Mouse (Mus musculus): ENCODE measurements around the gene Larp4.

Larp4 gene

GRCm38 (mm10) chr15:100004677-100005273 lies 34.9 kb downstream of the Larp4 start:
- no peak for DNase-seq (ENCODE audit: extremely low spot score, low spot score)

- DNase-seq (ENCODE audit: extremely low spot score, low spot score): no peak
Measured at GRCm38 (mm10) chr15:100006180-100006579, 36.3 kb downstream of the Larp4 start.

- no peak for DNase-seq (ENCODE audit: extremely low spot score, low spot score)
Measured at GRCm38 (mm10) chr15:100018280-100018899, 48.5 kb downstream of the Larp4 start.

GRCm38 (mm10) chr15:100021175-100021574 lies 51.3 kb downstream of the Larp4 start:
- DNase-seq (ENCODE audit: extremely low spot score, low spot score): no peak

GRCm38 (mm10) chr15:100022923-100023322 lies 53.1 kb downstream of the Larp4 start:
- DNase-seq (ENCODE audit: extremely low spot score, low spot score): peak; percentile 34

GRCm38 (mm10) chr15:100025076-100025834 lies 55.4 kb downstream of the Larp4 start:
- DNase-seq (ENCODE audit: extremely low spot score, low spot score): no peak

GRCm38 (mm10) chr15:100028133-100028532 lies 58.3 kb downstream of the Larp4 start:
- DNase-seq (ENCODE audit: extremely low spot score, low spot score): no peak

GRCm38 (mm10) chr15:100029497-100029896 lies 59.6 kb downstream of the Larp4 start:
- no peak for DNase-seq (ENCODE audit: extremely low spot score, low spot score)

GRCm38 (mm10) chr15:100029900-100030299 lies 60.0 kb downstream of the Larp4 start:
- DNase-seq (ENCODE audit: extremely low spot score, low spot score): no peak

- no peak for DNase-seq (ENCODE audit: extremely low spot score, low spot score)
Measured at GRCm38 (mm10) chr15:100032546-100032945, 62.7 kb downstream of the Larp4 start.

- peak; percentile 97 for DNase-seq (ENCODE audit: extremely low spot score, low spot score)
Measured at GRCm38 (mm10) chr15:100038470-100038971, 68.7 kb downstream of the Larp4 start, which contains the start of gene Dip2b. TSS of gene Dip2b (plus strand) at chr15:100038664.

- DNase-seq (ENCODE audit: extremely low spot score, low spot score): peak; percentile 84
Measured at GRCm38 (mm10) chr15:100039001-100039701, 69.3 kb downstream of the Larp4 start.

GRCm38 (mm10) chr15:100040541-100041266 lies 70.8 kb downstream of the Larp4 start:
- DNase-seq (ENCODE audit: extremely low spot score, low spot score): no peak

GRCm38 (mm10) chr15:100041267-100042047 lies 71.6 kb downstream of the Larp4 start:
- DNase-seq (ENCODE audit: extremely low spot score, low spot score): no peak

- DNase-seq (ENCODE audit: extremely low spot score, low spot score): no peak
Measured at GRCm38 (mm10) chr15:100042048-100042400, 72.2 kb downstream of the Larp4 start.

GRCm38 (mm10) chr15:100045576-100045975 lies 75.7 kb downstream of the Larp4 start:
- no peak for DNase-seq (ENCODE audit: extremely low spot score, low spot score)

- no peak for DNase-seq (ENCODE audit: extremely low spot score, low spot score)
Measured at GRCm38 (mm10) chr15:100049496-100050087, 79.7 kb downstream of the Larp4 start.

- no peak for DNase-seq (ENCODE audit: extremely low spot score, low spot score)
Measured at GRCm38 (mm10) chr15:100050940-100051339, 81.1 kb downstream of the Larp4 start.

GRCm38 (mm10) chr15:100052726-100053125 lies 82.9 kb downstream of the Larp4 start:
- DNase-seq (ENCODE audit: extremely low spot score, low spot score): no peak

- DNase-seq (ENCODE audit: extremely low spot score, low spot score): no peak
Measured at GRCm38 (mm10) chr15:100056397-100056908, 86.6 kb downstream of the Larp4 start.

All from neural tube, embryonic 10.5 days (tissue).